Mouse (Mus musculus) c-Kit-positive CD71-positive TER-119-positive erythroid progenitor cells, embryonic 14.5 days (primary cell): ENCODE measurements around the gene Gdpd2.

Experiments used
- DNase-seq: peaks from one replicate; pipeline ENCODE4 v3.0.0-alpha.2; 2013; ENCODE audit warnings: low spot score

The Gdpd2 gene

GRCm38 (mm10) chrX:100777655-100778234 is 48.1 kb downstream of the Gdpd2 start:
- no peak for DNase-seq

DNA sequence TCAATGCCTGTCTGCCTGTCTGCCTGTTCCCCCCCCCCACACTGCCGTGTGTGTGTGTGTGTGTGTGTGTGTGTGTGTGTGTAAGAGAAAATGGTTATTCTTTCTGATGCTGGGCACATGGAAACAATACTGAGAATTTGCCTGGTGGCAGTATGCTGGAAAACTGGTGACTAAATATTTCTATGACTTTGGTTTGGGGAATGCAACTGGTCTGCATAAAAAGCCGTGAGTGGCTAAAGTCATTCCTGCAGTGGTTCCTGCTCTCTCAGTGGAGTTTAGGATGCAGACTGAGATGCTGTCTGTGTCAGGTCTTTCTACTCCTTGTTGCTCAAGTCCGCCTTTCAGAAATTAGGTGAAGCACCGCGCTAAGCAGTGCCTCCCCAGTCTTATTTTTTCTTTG is 48.7 kb downstream of the Gdpd2 start:
- no peak for DNase-seq
